Mouse (Mus musculus): ENCODE measurements around the gene Ckb. TPM values are rescaled to one million over a fixed set of nuclear protein-coding genes. Genes with fewer than 3 reads are reported as not detected.

Gene Ckb
- polyA plus RNA-seq (2014; fragmentation: Illumina TruSeq; extraction: RNeasy Lipid Tissue Mini Kit (QIAGEN cat#74804); ENCODE audit: low read depth, low replicate concordance): 155 TPM

DNA sequence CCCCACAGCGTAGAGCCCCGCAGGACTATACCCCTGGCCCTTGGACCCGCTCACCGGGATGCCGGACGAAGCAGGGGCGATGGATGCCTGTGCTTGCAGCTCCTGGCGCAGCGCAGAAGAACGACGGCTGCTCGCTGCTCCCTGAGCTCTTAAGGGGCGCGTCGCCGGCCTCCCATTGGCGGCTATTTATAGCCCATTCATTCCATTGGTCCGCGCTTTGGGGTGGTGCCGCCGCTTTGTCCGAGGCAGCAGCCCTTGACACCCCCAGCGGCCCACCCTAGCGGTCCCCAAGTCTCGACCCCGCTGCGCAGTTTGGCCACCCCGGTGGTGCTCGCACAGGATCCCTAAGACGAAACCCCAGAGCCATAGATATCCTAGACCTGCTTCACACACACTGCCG is at the start of gene Ckb:
Ckb (minus strand) TSS at position 163 of the 400 bp plus-strand sequence.

DNA sequence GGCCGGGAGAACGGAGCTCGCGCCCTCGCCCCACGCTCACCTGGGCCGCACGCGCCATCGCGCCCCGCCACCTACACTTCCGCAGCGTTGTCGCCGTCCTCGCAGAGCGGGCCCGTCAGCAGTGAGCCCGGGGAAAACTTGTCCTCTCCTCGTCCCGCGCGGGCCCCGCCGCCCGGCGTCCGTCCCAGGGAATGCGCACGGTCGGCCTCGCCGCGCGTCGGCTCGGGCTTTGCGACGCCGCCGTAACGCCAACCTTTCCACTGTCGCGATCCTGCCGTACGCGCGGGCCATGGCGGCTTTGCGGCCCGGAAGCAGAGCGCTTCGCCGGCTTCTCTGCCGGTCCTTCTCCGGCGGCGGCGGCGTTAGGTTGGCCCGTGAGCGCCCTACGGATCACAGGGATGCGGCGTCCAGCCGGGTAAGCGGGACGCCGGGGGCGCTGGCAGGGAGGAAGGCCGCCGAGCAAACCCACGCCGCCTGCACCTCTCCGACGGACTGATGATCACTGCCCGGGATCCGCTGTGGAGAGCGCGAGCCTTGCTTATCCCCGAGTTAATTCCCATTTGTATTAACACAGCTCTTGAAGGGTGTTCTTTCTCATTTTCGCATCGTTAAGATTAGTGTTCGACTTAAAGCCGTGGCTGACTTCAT is 41.0 kb upstream of the Ckb start, which contains the start of the genes Bag5 and Apopt1:
Bag5 (minus strand) TSS at position 254 of the 648 bp plus-strand sequence.
Apopt1 (plus strand) TSS at position 258 of the 648 bp plus-strand sequence.

DNA sequence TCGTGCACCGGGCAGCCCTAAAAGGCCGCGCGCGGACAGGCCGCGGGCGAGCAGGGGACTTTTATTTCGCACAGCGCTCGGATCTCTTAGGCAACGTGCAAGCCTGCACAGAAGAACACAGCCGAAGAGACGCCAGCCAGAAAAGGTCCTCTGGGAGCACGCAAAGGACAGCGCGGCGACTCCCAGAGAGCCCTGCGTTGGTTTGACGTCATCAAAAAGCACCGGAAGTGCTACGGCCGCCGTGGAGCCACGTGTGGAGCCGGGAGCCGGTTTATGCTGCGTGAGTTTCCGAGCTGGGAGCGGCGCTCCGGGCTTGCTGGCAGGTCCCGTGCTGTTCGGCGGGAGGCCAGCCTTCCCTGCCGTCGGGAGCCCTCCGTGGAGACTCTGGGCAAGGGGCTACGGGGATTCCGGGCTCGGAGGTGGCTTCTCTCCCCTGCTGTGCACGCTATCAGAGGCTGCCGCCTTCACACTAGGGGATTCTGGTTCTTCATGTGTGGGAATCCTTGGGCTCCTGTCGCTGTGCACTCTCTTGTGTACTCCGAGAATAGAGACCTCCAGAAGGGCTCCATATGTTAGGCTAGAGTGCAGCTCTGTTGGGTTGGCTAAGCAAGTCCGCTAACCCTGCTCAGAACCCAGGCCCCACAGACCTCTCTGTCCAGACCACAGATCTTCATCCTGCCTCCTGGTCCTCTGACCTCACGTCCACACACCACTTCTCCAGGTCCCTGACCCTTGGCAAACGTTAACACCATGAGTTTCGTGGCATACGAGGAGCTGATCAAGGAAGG is 5.9 kb upstream of the Ckb start, which contains the start of gene Trmt61a:
Trmt61a (plus strand) TSS at position 224 of the 788 bp plus-strand sequence.

Other genes starting within 250 kb of the Ckb start
- gene Tnfaip2, start 229.9 kb downstream of the Ckb start, polyA plus RNA-seq (2014; fragmentation: Illumina TruSeq; extraction: RNeasy Lipid Tissue Mini Kit (QIAGEN cat#74804); ENCODE audit: low read depth, low replicate concordance): 16.3 TPM
- gene Gm266, start 186.5 kb downstream of the Ckb start, polyA plus RNA-seq (2014; fragmentation: Illumina TruSeq; extraction: RNeasy Lipid Tissue Mini Kit (QIAGEN cat#74804); ENCODE audit: low read depth, low replicate concordance): 28.3 TPM
- gene Eif5, start 134.3 kb downstream of the Ckb start, polyA plus RNA-seq (2014; fragmentation: Illumina TruSeq; extraction: RNeasy Lipid Tissue Mini Kit (QIAGEN cat#74804); ENCODE audit: low read depth, low replicate concordance): 177 TPM
- gene Mark3, start 97.8 kb downstream of the Ckb start, polyA plus RNA-seq (2014; fragmentation: Illumina TruSeq; extraction: RNeasy Lipid Tissue Mini Kit (QIAGEN cat#74804); ENCODE audit: low read depth, low replicate concordance): 37.2 TPM
- 16.5 TPM for gene Trmt61a, start 5.8 kb upstream of the Ckb start, polyA plus RNA-seq (2014; fragmentation: Illumina TruSeq; extraction: RNeasy Lipid Tissue Mini Kit (QIAGEN cat#74804); ENCODE audit: low read depth, low replicate concordance)
- 35.6 TPM for gene Bag5, start 40.9 kb upstream of the Ckb start, polyA plus RNA-seq (2014; fragmentation: Illumina TruSeq; extraction: RNeasy Lipid Tissue Mini Kit (QIAGEN cat#74804); ENCODE audit: low read depth, low replicate concordance)
- 61.8 TPM for gene Apopt1, start 40.9 kb upstream of the Ckb start, polyA plus RNA-seq (2014; fragmentation: Illumina TruSeq; extraction: RNeasy Lipid Tissue Mini Kit (QIAGEN cat#74804); ENCODE audit: low read depth, low replicate concordance)
- gene Klc1, start 86.5 kb upstream of the Ckb start, polyA plus RNA-seq (2014; fragmentation: Illumina TruSeq; extraction: RNeasy Lipid Tissue Mini Kit (QIAGEN cat#74804); ENCODE audit: low read depth, low replicate concordance): 61.9 TPM
- 6.3 TPM for gene Xrcc3, start 141.5 kb upstream of the Ckb start, polyA plus RNA-seq (2014; fragmentation: Illumina TruSeq; extraction: RNeasy Lipid Tissue Mini Kit (QIAGEN cat#74804); ENCODE audit: low read depth, low replicate concordance)
- 98.0 TPM for gene Zfyve21, start 141.8 kb upstream of the Ckb start, polyA plus RNA-seq (2014; fragmentation: Illumina TruSeq; extraction: RNeasy Lipid Tissue Mini Kit (QIAGEN cat#74804); ENCODE audit: low read depth, low replicate concordance)
- 29.9 TPM for gene Ppp1r13b, start 235.8 kb upstream of the Ckb start, polyA plus RNA-seq (2014; fragmentation: Illumina TruSeq; extraction: RNeasy Lipid Tissue Mini Kit (QIAGEN cat#74804); ENCODE audit: low read depth, low replicate concordance)

All from adipose tissue, adult 10 weeks (tissue).